Comparison of ENCODE assay signal across 13 mouse cellular contexts in genomic region chr6:49670991-49671390, GRCm38 (mm10).
A peak's percentile ranks its signal among the peaks of the same experiment; 100 is the strongest.
DNase-seq lines count a peak whose midpoint lies in the region; ATAC-seq lines count a peak whose summit lies in the region.
"Had no signal": no experiment of that assay in that cellular context is flagged by ENCODE, and none has a peak within 500 bp of the region (broad histone marks: within the 10 kb centered on the region; RNA-seq: fewer than 3 reads in every experiment).

No protein-coding gene starts in this region.

- no peak overlapping the region for H3K4me2 ChIP-seq in heart, embryonic 11.5 days
- H3K4me2 ChIP-seq: embryonic facial prominence, embryonic 15.5 days; hindbrain, embryonic 15.5 days had no signal

- ATAC-seq in heart, embryonic 11.5 days (replicated peaks; ENCODE audit: insufficient number of reproducible peaks, low FRiP score, low TSS enrichment): no peak
- ATAC-seq: forebrain, embryonic 16.5 days; lung, postnatal 0 days had no signal

- H3K4me1 ChIP-seq in heart, embryonic 11.5 days (ENCODE audit: control insufficient read depth, insufficient read depth, low read length): no peaks in the 10 kb centered on the region
- H3K4me1 ChIP-seq: embryonic facial prominence, embryonic 15.5 days; hindbrain, embryonic 15.5 days had no signal

- H3K27me3 ChIP-seq in heart, embryonic 11.5 days (ENCODE audit: control insufficient read depth, insufficient read depth, low read length): no peaks in the 10 kb centered on the region
- H3K27me3 ChIP-seq: embryonic facial prominence, embryonic 15.5 days; hindbrain, embryonic 15.5 days had no signal

- H3K36me3 ChIP-seq in heart, embryonic 11.5 days (ENCODE audit: control insufficient read depth, insufficient read depth, low read length): no peaks in the 10 kb centered on the region
- H3K36me3 ChIP-seq: embryonic facial prominence, embryonic 15.5 days; hindbrain, embryonic 15.5 days had no signal

- H3K9me3 ChIP-seq in heart, embryonic 11.5 days (replicated peaks; ENCODE audit: control insufficient read depth, low read length): no peaks in the 10 kb centered on the region
- H3K9me3 ChIP-seq: embryonic facial prominence, embryonic 15.5 days; hindbrain, embryonic 15.5 days had no signal

- 76% methylated on average over 5 of the region's 5 CpGs for WGBS in heart, embryonic 11.5 days (ENCODE audit: insufficient replicate concordance)

- no peak overlapping the region for H3K4me3 ChIP-seq in heart, embryonic 11.5 days (ENCODE audit: low read depth, low read length)
- H3K4me3 ChIP-seq: embryonic facial prominence, embryonic 15.5 days; hindbrain, embryonic 15.5 days; left cerebral cortex, adult 2 months had no signal

- H3K9ac ChIP-seq in heart, embryonic 11.5 days (ENCODE audit: low read depth, low read length): no peak overlapping the region
- H3K9ac ChIP-seq: embryonic facial prominence, embryonic 15.5 days; hindbrain, embryonic 15.5 days had no signal

- H3K27ac ChIP-seq in heart, embryonic 11.5 days (ENCODE audit: low read depth, low read length): no peak overlapping the region
- H3K27ac ChIP-seq: embryonic facial prominence, embryonic 15.5 days; hindbrain, embryonic 15.5 days; left cerebral cortex, adult 2 months had no signal

- DNase-seq in heart, adult 18-20 months: peak; percentile 35 to 54
- DNase-seq in ovary, postnatal 14 days (ENCODE audit: low spot score): peak; percentile 5
- no peak for DNase-seq in ovary, adult 18-20 months (ENCODE audit: low spot score)
- DNase-seq in cerebellum, postnatal 10 days: peak; percentile 65 to 70
- DNase-seq in heart, postnatal 4 days: peak; percentile 23
- DNase-seq in frontal cortex, postnatal 36 days (ENCODE audit: low spot score in 2 of 2): no peak
- DNase-seq in right cerebral cortex, postnatal 14 days: no peak

Comparison
In these comparisons a context has a peak if more than half of its experiments do, and no peak if none do; other contexts are left out.
1. DNase-seq: peak in heart, adult 18-20 months (2 of 2), ovary, postnatal 14 days (single experiment), cerebellum, postnatal 10 days (2 of 2) and heart, postnatal 4 days (single experiment); none in ovary, adult 18-20 months (single experiment), frontal cortex, postnatal 36 days (0 of 2) and right cerebral cortex, postnatal 14 days (single experiment).